Mouse (Mus musculus) thymus, adult 2 months (tissue): ENCODE data around the gene Tmem151a.

Experiments used
- CTCF ChIP-seq: fragments of 200-500 bp; IDR thresholded peaks from 2 replicates; pipeline ENCODE4 v1.5.1; 2012; ENCODE audit warnings: mild to moderate bottlenecking, control low read depth, low read length, moderate library complexity, borderline replicate concordance; ENCODE audit not compliant: control insufficient read depth, poor library complexity, insufficient read depth; ENCODE audit errors: extremely low read depth
- POLR2A ChIP-seq: fragments of 200-500 bp; IDR thresholded peaks from 2 replicates; pipeline ENCODE4 v1.6.1; 2012; ENCODE audit warnings: mild to moderate bottlenecking, low read length, control low read depth, moderate library complexity; ENCODE audit not compliant: control insufficient read depth, poor library complexity, insufficient read depth; ENCODE audit errors: extremely low read depth

GRCm38 (mm10) chr19:5041588-5041987 is 43.7 kb downstream of the Tmem151a start:
- TF ChIP-seq CTCF: no peak
- TF ChIP-seq POLR2A: no peak
